Mouse (Mus musculus): ENCODE data around the gene Mogs.

Gene Mogs

DNA sequence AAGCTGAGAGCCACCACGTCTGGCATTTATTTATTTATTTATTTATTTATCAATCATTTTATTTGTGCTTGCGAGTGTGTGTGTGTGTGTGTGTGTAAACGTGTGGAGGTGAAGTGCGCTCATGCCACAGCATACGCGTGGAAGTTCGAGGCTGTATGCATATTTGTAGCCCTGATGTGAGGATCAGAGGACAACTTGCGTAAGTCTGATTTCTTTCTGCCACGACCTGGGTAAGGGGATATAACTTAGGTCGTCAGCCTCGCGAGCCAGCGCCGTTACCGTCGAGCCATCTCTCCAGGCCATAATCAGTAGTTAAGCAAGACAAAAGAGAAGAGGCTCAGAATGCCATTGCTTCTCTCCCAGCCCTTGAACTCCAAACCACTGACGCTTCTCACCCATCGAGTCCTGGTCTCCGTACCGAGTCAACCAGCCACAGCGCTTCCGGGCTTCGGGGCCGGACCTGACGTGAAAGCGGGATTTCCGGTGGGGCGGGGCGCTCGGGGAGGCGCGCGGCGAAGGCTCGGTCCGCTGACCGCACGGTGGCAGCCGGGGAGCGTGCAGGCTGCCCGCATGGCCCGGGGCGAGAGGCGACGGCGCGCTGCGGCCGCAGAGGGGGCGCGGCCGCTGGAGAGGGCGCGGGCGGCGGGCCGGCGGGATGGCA, at the start of gene Mogs:
Mogs (plus strand) TSS at position 486 of the 661 bp plus-strand sequence.
- DNase-seq, result peak; percentile 88

DNA sequence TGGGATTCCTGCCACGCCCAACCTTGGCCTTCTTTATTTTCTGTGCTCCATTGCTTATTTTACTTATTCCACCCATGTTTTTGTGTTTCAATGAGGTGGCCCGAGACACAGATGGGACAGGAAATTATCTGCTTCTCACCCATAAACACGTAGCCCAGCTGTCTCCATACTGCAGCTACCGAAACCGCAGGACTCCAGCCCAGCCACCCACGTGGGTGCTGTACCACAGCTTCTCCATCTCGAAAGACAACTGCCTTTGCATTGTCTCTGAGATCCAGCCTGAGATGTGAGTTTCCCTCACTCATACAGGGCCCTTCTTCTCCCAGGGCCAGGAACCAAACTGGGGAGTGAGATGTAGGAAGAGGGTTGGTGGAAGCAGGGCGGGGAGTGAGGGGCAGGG, 49.3 kb upstream of the Mogs start:
- DNase-seq, result no peak

DNA sequence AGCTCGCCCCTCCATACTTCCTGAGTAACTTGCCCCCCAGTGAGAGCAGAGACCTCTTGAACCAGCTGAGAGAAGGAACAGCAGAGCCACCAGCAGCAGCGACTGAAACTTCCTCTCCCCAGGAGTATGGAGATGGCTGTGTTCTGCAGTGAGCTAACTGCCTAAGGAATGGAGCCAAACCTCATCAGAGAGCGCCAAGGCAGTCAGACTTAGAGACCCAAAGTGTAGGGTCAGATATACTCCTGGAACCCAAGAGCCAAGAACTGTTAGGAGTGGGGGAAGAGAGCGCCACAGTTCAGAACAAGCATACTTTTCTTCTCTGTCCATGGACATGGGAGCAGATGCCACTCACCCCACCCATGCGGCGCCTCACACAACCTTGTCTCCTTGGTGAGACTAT, 48.9 kb upstream of the Mogs start:
- DNase-seq, result no peak

DNA sequence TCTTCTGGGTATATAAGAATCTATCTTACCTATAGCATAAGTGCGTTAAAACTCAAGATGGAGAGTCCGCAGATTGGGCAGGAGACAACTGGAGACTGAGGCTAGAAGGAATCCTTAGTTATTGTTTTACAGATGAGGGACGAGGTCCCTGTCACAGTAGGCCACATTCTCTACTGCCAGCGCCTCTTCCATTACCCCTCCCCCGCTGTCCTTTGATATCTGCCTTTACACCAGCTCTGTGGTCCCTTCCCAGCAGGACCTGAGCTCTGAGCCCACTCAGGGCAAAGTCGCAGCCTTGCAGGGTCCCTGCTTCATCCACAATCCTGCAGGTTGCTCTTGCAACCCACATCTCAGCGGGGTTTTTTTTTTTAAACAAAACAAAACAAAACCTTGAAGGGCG, 47.1 kb upstream of the Mogs start:
- DNase-seq, result no peak

DNA sequence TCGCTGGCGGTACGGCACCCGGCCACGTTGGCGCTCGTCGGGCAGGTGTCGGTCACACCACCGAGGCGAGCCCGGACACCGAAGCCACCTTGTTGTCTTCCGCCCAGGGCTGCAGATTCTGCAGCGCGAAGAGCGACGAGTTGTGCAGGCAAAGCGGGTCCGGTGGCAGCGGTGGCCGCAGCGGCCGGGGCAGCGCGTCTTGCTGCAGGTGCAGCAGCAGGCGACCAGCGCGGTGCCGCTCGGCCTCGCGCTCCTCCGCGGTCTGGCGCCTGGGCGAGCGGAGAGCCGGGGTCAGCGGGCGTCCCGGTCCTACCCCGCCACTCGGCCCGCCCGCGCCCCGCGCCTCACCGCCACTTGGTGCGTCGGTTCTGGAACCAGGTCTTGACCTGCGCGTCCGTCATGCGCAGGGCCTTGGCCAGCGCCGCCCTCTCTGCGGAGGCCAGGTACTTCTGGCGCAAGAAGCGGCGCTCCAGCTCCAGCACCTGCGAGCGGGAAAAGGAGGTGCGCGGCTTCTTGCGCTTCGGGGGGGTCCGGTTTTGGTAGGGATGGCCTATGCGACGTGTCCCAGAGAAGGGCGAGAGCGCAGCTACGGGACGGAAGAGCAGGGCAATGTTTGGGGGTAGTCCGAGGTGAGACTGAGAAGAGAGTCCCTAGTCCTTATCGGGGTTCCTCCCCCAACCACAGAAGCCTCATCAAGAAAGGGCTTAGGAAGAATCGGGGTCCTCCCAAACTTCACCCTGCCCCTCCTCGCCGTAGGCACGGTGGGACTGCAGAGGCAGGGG, 46.4 kb upstream of the Mogs start:
- DNase-seq, result no peak

DNA sequence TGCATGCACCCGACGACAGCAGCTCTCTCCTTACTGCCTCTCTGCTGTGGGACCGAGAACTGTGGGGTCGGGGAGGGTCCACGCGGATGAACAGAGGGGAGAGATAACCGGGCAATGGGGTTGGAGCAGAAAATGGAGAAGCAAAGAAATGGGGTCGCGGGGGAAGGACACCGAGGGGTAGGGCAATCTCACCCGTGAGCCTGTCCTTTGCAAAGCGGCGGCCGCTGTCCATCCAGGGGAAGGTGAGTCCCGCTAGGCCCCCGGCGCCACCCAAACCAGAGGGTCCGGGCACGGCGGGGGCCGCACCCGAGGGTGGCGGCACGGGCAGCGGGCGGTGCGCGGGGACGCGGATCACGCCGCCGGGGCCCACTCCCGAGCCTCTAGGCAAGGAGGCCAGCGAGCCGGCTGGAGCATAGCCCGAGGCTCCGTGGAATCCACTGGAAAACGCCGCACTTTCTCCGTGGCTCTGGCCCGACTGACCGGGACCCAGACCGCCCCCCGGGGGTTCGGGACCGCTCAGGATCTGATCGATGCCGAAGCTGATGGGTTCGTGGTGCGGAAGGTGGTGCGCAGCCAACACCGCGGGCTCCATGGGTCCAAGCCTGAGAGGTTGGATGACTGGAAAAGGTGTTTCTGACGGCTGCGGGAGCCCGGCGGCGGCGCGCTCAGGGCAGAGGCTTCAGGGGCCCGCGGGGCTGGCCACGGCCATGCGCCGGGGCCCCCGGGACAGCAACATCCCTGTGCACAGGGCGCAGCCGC, 45.6 kb upstream of the Mogs start:
- no peak for DNase-seq

DNA sequence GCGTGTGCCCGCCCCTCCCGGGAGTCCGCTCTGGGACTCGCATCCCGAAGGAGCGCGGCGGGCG, 45.2 kb upstream of the Mogs start, which contains the start of gene Tlx2:
Tlx2 (minus strand) TSS at position 47 of the 64 bp plus-strand sequence.
- DNase-seq, result no peak

DNA sequence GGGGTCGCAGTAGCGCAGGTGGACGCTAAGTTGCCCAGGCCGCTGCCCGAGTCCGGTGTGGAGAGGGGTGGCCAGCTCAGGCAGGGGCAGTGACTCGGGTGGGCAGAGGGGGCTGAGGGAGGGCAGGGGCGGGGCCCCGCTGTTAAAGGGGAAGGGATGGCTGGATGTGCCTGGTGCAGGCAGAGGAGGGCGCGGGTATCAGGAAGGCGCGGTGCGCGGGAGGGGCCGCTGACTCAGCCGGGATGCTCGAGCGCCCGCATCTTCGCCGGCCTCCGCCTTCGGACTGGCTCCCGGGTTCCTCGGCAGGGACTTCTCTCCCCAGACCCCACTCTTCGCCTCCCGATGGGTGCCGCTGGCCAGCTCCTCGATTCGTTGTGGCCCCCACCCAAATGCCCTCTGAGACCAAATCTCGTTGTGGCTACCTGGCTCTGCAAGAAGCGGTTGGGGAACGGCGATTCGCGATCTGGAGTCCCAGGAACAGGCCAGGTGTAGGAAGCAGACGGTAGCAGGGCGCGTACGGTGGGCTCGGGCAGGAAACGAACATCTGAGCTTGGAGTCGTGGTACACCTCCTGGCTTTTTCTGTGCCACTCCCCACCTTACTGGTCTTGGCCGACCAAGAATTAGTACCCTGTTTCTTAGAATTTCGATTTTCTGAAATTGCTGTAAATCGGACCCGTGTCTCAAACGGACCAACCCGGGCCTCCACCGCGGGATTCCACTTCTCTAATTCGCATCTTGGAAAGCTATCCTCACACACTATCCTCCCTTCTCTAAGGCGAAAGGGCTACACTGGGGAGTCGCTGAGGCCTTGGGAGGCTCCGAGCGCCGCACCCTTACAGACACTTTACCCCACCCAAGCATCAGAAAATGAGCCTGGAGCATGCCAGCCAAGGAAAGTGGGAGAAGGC, 44.7 kb upstream of the Mogs start:
- peak; percentile 40 for DNase-seq

DNA sequence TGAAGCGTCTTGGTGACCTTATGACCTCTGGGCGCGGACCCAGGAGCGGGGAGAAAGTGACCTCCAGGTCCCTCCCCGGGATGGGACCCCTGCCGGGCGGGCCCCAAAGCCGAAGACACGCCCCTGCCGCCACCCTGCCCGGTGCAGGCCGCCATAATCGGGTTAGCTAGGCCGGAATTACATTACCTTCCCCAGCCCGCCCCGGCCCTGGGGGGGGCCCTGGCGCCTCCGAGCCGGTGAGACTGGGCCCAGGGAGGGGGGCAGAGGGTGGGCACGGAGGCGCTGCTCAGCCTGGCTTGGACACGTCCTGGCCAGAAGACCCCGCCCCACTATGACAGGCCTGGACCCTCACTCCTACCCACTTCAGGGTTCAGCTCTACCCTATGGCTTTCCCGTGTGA, 44.1 kb upstream of the Mogs start:
- no peak for DNase-seq

DNA sequence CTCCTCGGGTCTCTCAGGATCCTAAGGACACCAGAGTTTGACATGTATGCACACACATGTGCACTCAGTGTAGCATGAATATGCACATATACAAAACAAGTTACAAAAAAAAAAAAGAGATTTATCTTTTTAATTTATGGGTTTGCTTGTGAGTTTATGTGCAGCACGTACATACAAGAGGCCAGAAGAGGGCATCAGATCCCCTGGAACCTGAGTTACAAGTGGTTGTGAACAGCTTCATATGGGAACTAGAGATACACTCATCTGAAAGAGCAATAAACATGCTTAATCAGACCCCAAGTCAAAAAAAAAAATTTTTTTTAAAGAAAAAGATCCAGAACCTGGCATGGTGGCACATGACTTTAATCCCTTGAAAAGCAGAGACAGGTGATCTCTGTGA, 40.3 kb upstream of the Mogs start:
- DNase-seq, result no peak

DNA sequence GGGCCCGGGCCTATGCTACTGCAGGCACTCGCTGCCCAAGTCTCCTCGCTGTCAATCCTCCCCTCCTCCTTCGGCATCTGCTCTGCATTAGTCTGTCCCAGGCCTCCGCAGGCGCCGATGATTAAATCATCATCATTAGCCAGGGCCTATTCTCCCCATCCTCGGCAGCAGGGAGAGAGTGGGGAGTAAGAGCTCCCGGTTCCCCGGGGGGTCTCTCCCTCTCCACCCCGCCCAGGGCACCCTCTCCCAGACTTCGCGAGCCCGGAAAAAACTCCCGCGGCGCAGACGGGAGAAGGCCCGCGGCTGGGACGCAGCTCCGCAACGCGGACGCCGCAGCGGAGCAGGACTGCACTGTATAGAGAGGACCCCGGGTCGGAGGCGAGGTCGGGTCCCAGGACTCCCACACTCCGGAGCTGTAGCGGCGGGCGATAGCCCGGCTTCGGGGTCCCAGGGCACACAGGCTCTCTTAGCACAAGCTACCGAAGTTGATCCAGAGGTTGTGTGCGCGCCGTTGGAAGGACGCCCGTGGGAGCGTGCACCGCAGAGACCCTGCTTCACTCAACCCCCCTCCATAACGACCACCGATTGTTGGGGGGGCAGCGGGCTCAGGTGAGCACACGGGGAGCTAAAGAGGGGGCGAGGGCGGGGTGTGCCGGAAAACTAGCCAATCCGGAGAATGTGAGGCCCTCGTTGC, 37.5 kb upstream of the Mogs start, which contains the start of gene Pcgf1:
Pcgf1 (plus strand) TSS at position 240 of the 694 bp plus-strand sequence.
- no peak for DNase-seq

DNA sequence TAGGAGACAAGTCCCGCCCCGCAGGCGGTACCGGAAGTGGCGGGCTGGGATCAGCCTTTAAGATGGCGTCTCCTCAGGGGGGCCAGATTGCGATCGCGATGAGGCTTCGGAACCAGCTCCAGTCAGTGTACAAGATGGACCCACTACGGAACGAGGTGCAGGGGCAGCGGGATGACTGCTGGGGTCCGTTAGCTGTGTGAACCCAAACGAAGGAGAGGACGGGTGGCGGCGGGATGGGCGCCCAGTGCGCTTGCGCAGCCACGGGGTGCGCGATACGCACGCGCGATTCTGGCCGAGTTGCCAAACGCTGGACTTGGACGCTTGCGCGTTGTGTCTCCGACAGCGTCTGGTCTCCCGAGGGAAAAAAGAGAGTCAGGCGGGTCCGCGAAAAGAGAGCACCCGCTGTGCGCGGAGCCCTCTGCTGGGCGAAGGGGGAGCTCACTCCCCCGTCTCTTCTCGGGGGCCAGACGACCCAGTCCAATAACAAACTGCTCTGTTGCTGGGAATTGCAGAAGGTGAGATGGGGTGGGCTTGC, 36.9 kb upstream of the Mogs start:
- peak; percentile 99 for DNase-seq

DNA sequence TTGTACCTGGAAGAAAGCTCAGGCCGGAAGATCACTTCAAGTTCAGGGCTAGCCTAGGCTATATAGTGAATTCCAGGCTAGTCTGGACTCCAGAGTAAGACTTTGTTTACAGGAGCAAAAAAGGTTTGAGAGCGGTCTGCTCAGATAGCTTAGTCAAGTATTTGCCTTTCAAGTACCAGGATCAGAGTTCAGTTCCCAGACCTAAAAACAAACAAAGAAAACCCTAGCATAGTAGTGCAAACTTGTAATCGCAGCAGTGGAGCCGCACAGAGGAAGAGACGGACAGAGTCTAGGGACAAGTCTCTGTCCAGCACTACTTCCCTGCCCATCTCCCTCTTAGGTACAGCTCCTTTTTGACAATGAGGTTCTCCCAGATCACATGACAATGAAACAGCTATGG, 35.1 kb upstream of the Mogs start:
- DNase-seq, result no peak

DNA sequence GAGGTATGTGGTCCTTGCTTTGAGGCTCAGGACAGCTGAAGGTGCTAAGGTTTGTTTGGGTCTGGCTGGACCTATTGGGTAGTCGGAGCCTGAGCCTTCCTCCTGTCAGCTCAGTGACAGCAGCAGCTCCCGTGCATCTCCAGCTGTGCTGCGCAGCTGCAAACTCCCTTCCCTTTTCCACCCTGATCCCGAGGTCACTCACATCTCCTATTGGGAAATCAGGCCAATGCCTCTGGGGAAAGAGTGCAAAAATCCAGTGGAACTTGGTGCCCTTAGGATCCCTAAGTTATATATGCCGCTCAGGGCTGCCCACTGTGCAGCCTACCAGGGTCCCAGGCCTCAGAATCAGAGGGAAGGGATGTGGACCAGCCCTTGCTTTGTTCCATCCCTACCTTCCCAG, 31.8 kb upstream of the Mogs start:
- DNase-seq, result no peak

DNA sequence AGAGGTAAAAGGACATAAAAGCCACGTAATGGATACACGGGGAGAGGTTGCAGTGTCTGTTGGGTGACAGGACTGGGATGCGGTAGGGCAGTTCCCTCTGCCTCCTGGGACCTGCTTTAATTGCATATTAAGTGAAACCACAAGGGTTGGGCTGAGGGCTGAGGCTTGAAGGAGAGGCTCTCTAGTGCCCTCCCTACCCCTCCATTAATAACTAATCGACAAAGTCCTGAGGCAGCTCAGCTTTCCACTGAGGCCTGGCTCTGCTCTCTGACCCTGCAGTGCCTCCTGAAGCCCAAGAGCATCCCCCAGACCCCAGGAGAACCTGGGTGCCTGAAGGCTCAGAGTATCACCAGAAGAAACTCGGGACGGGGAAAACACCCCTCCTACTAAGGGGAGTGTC, 30.8 kb upstream of the Mogs start:
- no peak for DNase-seq

DNA sequence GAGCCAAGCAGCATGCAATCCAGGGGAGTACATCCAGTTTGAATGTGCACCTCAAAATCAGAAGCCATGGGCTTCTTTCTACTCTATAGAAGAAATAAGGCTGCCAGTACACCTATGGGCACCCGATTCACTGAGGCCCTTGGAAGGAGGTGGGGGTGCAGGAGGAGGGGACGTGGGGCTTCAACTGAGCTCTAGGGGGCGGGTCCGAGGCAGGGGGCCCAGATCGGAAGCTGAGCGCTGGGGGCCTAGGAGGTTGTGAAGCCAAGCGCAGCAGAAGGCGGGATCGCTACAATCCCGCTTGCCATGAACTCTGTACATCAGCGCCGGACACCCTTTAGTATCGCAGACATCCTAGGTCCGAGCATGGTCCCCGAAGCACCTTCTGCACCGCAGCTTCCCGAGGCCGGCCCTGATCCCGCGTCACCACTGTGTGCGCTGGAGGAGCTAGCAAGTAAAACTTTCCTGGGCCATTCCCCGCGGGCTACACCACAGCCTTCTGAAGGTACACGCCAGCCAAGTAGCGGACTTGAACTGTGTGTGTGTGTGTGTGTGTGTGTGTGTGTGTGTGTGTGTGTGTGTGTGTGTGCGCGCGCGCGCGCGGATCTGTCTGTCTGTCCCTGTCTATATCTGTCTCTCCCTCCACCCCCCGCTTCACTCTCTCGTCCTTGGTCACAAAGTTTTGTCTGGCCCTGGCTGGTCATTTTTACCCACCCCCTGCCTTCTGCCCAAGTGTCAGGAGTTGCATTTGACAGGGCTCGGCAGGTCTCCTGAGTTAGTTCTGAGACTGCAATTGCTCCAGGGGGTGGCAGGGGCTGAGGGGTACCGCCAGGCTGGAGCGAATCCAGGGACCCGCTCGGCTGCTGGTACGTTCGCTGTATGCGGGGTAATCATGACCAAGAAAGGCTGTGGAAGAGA, 28.9 kb upstream of the Mogs start, which contains the start of gene Lbx2:
Lbx2 (plus strand) TSS at position 247 of the 915 bp plus-strand sequence.
- no peak for DNase-seq

DNA sequence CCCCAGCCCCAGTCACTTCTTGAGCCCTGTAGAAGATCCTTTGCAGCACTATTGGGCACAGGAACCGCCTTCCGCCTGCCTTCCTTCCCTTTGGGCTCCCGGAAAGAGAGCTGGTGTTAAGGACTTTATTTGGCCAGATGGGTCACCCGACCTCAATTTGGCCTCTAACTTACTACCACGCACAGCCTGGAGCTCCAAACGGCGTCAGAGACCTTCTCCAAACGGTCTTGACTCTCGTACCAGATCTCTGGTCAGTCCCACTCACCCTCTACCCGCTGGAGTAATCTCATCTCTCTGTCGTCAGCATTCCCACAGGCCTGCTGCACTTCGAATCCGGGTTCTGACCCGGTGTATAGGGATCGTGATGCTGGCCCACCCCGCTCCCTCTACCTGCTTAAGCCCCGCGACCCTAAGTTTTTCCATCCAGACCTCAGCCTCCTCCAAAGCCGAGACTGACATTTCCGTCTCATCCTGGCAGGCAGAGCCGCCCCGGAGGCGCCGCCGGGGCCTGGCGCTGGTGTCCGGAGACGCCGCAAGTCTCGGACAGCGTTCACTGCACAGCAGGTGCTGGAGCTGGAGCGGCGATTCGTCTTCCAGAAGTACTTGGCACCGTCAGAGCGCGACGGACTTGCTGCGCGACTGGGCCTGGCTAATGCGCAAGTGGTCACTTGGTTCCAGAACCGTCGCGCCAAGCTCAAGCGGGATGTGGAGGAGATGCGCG, 27.9 kb upstream of the Mogs start:
- DNase-seq, result no peak

DNA sequence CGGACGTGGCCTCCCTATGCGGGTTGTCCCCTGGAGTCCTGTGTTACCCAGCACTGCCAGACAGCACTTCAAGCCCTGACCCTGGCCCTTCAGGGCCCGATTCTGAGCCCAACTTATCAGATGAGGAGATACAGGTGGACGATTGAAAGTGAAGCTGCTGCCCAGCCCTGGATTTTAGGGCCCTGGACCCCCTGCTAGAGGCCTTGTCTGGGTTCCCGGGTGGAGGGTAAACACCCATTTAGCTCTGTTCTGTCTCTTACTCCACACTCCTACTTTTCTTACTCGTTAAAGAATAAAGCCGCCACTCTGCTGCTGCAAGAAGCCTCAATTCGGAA, 27.4 kb upstream of the Mogs start:
- DNase-seq, result no peak

DNA sequence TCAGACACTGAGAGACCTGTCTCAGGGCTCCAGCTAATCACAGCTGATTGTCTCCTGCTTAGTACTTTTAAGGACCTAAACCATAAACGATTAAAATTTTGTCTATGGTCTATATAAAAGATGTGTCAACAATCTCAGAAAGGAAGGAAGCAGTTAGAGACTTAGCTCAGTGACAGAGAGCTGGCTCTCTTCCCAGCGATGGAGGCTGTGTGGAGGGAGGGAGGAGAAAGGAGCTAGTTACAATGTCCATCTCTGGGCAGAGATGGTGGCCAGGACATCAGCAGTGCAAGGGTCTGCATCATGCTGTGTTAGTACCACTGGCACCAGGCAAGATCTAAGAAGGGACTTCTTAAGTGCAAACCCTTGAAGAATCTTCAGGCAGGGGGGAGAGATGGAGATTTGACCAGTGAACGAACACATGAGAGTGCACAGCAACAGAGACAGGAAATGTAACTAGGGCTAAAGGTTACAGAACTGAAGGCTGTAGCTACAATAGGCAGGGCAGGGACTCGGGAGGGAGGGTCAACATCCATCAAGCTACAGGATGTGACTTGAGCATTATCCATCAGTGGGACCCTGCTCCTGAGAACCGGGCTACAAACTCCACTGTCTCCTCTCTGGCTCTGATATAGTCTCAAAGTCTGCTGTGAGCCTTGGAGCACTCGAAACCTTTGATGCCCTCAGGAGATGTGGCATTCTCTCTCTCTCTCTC, 22.7 kb upstream of the Mogs start:
- no peak for DNase-seq

DNA sequence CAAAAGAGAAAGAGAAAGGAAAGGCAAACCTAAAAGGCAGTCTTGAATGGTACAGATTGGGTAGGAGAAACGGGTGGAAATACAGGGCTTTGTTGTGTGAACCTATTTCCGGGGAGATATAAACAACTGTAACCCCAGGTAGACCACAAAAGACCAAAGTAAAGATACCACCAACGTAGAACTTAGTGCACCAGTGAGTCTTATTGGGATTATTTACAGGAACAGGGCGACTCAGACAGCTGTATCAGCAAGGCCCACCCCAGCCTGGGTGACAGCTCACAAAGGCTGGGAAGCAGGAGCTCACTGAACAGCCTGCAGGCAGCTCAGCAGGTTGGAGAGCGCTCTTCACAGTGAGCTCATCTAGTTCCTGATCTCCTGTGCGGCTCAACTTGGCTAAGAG, 19.3 kb upstream of the Mogs start:
- DNase-seq, result no peak

All from cerebellum, adult 11 months (tissue).